Mouse (Mus musculus) kidney, adult 2 months (tissue): ENCODE data around the gene Il18rap. TPM values are rescaled to one million over a fixed set of nuclear protein-coding genes. Genes with fewer than 3 reads are reported as not detected.

Source experiments
- DNase-seq: peaks from one replicate; pipeline ENCODE4 v3.0.0; 2021
- H3K27ac ChIP-seq: fragments of 200-500 bp; 2 replicates; pipeline ENCODE4 v1.5.1; 2012; ENCODE audit warnings: low read depth, low read length, control low read depth, inconsistent platforms; ENCODE audit not compliant: insufficient read depth
- H3K27me3 ChIP-seq: fragments of 200-500 bp; replicated peaks from 2 replicates; pipeline ENCODE4 v1.6.1; 2012; ENCODE audit warnings: mild to moderate bottlenecking, moderate library complexity, low read length, inconsistent platforms; ENCODE audit not compliant: control insufficient read depth, insufficient read depth
- H3K36me3 ChIP-seq: fragments of 200-500 bp; 2 replicates; pipeline ENCODE4 v1.6.1; 2012; ENCODE audit warnings: mild to moderate bottlenecking, moderate library complexity, low read length, inconsistent platforms; ENCODE audit not compliant: control insufficient read depth, insufficient read depth
- H3K4me1 ChIP-seq: fragments of 200-500 bp; 2 replicates; pipeline ENCODE4 v1.6.1; 2011; ENCODE audit warnings: low read length; ENCODE audit not compliant: control insufficient read depth, insufficient read depth
- H3K4me3 ChIP-seq: fragments of 200-500 bp; 2 replicates; pipeline ENCODE4 v1.5.1; 2011; ENCODE audit warnings: mild to moderate bottlenecking, low read depth, low read length, control low read depth; ENCODE audit not compliant: insufficient read depth
- CTCF ChIP-seq: fragments of 200-500 bp; conservative IDR thresholded peaks from 2 replicates; pipeline ENCODE4 v1.5.1; 2011; ENCODE audit warnings: low read depth, mild to moderate bottlenecking, control low read depth, low read length, moderate library complexity, mixed read lengths; ENCODE audit not compliant: insufficient read depth, insufficient read length
- POLR2A ChIP-seq: fragments of 200-500 bp; IDR thresholded peaks from one replicate; pipeline ENCODE4 v1.6.1; 2011; ENCODE audit warnings: low read depth, low read length, control low read depth
- WGBS: fragments of 180-500 bp; shearing (Covaris S2); methylation state at CpG from one replicate; pipeline ENCODE4 v1.1.7; 2018; 5-methylcytosine and 5-hydroxymethylcytosine counted together
- polyA plus RNA-seq: library from polyadenylated mRNA; depleted of rRNA; stranded (reverse); fragments of >200 nt; gene quantifications from 2 replicates; pipeline ENCODE4 v1.2.3, GENCODE M21; 2012; rRNA removed

The Il18rap gene
- polyA plus RNA-seq: 0.11 and 0.30 TPM in 2 replicates

DNA sequence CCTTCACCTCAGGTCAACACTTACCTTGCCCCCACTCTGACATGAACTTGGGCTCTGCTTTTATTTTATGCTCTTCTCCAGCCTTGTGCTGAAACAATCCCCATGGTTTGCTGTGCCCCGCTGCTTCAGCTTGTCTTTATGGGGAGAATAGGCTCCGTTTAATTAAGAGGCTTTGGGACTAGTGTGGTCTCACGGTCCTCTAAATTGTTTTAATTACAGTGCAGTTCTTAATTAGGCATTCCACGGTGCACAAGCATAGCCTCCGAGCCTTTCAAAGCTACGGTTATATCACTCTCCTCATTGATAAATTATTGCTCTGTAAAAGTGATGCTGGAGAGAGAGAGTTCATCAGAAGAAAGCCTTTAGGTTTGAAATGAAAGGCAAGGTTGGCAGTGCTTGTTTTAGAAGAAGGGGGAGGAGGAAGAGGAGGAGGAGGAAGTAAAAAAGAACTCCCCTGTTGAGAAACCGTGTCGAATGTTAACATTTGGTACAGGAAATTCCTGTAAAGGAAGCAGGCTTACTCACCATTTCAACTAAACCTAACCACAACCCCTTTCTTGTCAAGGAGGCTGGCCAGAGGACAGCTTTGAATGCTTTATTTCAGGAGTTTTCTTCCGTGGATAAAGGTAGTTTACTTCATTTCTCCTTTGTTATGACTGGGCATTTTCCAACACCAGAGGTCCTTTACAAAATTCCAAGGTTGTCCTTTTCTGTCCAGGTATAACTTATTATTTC lies at the start of gene Il18rap:
Gene Il18rap (plus strand): TSS at position 512 of the 735 bp plus-strand sequence.
- 13% methylated on average over 9 of the region's 9 CpGs for WGBS

DNA sequence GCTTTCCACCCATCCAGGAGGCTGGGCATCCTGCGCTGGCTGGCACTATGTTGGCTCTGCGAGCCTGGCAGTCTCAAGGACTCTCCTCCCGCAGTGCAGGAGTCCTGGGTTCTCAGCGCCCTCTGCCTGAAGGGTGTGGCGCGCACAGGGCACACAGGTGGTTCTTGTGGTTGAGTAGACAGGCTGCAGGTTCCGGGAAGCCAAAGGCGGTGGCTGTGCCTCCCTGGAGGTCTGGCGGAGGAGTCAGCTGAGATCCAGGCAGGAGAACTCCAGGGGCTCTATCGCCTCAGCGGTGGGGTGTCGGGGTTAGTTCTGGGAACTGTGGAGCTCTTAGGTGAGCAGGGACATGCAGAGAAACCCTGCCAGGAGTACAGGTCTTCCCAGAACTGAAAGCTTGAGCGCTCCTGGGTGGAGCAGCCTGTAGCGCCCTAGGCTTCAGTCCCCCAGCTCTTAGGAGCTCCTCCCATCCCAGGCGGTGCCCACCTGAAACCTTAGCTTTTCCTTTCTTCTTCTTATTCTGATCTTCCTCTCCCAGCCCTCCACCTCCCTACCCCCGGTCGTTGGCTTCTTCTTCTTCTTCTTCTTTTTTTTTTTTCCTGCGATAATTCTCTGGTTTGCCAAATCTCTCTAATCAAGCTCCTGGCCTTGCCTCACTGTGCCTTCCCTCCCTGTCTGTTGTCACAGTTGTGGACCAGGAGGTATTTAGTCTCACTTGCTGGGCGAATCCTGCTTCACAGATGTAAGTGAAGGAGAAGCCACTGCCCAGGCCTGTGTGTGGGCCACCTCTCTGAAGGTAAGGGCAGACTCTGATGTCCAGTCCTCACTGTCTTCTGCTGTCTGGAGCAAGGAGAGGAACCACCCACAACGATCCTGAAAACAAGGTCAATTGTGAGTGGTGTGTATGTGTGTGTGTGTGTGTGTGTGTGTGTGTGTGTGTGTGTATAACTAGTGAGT lies 49.4 kb upstream of the Il18rap start, which contains the start of gene Il18r1:
Gene Il18r1 (plus strand): TSS at position 76 of the 954 bp plus-strand sequence.
- H3K27ac ChIP-seq: no peak within 1 kb of the TSS
- no peak within 1 kb of the TSS; the same call in 1 of the 2 replicates for H3K4me3 ChIP-seq
- no peaks in the 10 kb centered on the region for H3K36me3 ChIP-seq
- H3K27me3 ChIP-seq: no peaks in the 10 kb centered on the region; the same call in 1 of the 2 replicates
- 42% methylated on average over 20 of the region's 20 CpGs for WGBS
- DNase-seq: peak; percentile 34
- H3K4me1 ChIP-seq: no peaks in the 10 kb centered on the region
- TF ChIP-seq CTCF (peak; percentile 29; the same call in 1 of the 2 replicates), POLR2A (no peak)

More for the DNA sequence above, at the start of gene Il18rap:
- no peak for TF ChIP-seq CTCF
- TF ChIP-seq POLR2A: no peak
- H3K27me3 ChIP-seq: no peaks in the 10 kb centered on the region
- H3K4me3 ChIP-seq: no peak within 1 kb of the TSS
- no peak for DNase-seq
- no peaks in the 10 kb centered on the region for H3K36me3 ChIP-seq
- no peak within 1 kb of the TSS for H3K27ac ChIP-seq
- H3K4me1 ChIP-seq: no peaks in the 10 kb centered on the region

DNA sequence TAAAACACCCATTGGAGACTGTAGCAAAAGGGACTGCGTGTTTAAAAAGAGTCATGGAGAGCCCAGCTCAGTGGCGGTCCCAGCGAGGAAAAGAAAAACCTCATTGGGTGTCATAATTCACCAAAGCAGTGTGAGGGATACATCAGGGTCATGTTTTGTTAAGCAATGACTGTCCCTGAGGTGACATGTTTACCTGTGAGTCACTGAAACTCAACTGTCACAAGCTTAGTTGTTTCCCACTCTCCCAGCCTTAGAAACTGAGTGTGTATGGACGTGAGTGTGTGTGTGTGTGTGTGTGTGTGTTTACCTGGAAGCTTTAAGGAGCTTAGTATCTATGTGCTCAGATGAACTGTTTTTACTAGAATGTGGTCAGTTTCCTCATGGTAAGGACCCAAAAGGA lies 47.9 kb upstream of the Il18rap start:
- no peak for TF ChIP-seq CTCF
- no peak for TF ChIP-seq POLR2A
- no peaks in the 10 kb centered on the region for H3K36me3 ChIP-seq
- WGBS: 87% methylated on average over 4 of the region's 4 CpGs
- no peaks in the 10 kb centered on the region for H3K4me1 ChIP-seq
- no peak overlapping the region for H3K27ac ChIP-seq
- H3K4me3 ChIP-seq: no peak overlapping the region
- no peaks in the 10 kb centered on the region; the same call in 1 of the 2 replicates for H3K27me3 ChIP-seq
- DNase-seq: no peak

GRCm38 (mm10) chr1:40468805-40469204 lies 46.4 kb upstream of the Il18rap start:
- Histone ChIP-seq H3K27ac (no peak overlapping the region), H3K4me1 (no peaks in the 10 kb centered on the region), H3K4me3 (no peak overlapping the region), H3K27me3 (no peaks in the 10 kb centered on the region; the same call in 1 of the 2 replicates), H3K36me3 (no peaks in the 10 kb centered on the region)
- WGBS: 71% methylated on average over 2 of the region's 2 CpGs
- no peak for TF ChIP-seq POLR2A
- TF ChIP-seq CTCF: no peak
- no peak for DNase-seq

DNA sequence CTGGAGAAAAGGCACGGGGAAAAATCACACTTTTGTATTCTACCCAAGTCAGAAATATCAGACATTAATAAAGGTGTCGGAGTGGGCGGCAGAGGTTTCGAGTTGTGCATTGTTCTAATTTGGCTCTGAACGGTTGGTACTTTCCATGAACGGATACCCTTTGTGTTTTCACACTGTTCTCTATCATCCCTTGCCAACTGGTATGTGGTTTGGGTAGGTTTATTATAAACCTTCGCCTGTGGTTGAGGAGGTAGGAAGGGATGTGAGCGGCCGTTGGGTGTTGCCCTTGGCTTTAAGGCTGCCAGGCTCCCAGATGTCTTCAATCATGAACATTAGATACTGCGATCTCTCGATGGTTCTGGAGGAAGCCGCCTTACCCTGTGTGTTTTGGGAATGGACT lies 45.3 kb upstream of the Il18rap start:
- DNase-seq: no peak

GRCm38 (mm10) chr1:40472401-40472800 lies 42.8 kb upstream of the Il18rap start:
- Histone ChIP-seq H3K27me3 (no peaks in the 10 kb centered on the region), H3K36me3 (no peaks in the 10 kb centered on the region), H3K4me1 (no peaks in the 10 kb centered on the region), H3K27ac (no peak overlapping the region), H3K4me3 (no peak overlapping the region)
- WGBS: 92% methylated on average over 1 of the region's 1 CpGs
- DNase-seq: no peak
- TF ChIP-seq CTCF: no peak
- no peak for TF ChIP-seq POLR2A

More for the DNA sequence above, 45.3 kb upstream of the Il18rap start:
- Histone ChIP-seq H3K4me3 (no peak overlapping the region), H3K4me1 (no peaks in the 10 kb centered on the region), H3K27me3 (no peaks in the 10 kb centered on the region; the same call in 1 of the 2 replicates), H3K36me3 (no peaks in the 10 kb centered on the region), H3K27ac (no peak overlapping the region)
- no peak for TF ChIP-seq POLR2A
- 86% methylated on average over 12 of the region's 12 CpGs for WGBS

GRCm38 (mm10) chr1:40473640-40474039 lies 41.5 kb upstream of the Il18rap start:
- TF ChIP-seq POLR2A (no peak), CTCF (no peak)
- WGBS: 70% methylated on average over 4 of the region's 4 CpGs
- no peaks in the 10 kb centered on the region for H3K36me3 ChIP-seq
- no peak for DNase-seq
- no peaks in the 10 kb centered on the region for H3K27me3 ChIP-seq
- H3K4me1 ChIP-seq: no peaks in the 10 kb centered on the region
- no peak overlapping the region for H3K27ac ChIP-seq
- H3K4me3 ChIP-seq: no peak overlapping the region
